Mouse (Mus musculus) forebrain, embryonic 16.5 days (tissue): ENCODE results near the gene Bcl11b. TPM values are rescaled to one million over a fixed set of nuclear protein-coding genes. Genes with fewer than 3 reads are reported as not detected.
A peak's percentile ranks its signal among the peaks of the same experiment; 100 is the strongest.

ENCODE experiments used
- ATAC-seq: fragments of 200-750 bp; cut with Nextera tagmentation; 2 replicates; pipeline ENCODE4 v1.8.0; 2017; ENCODE audit warnings: mild to moderate bottlenecking, moderate library complexity
- H3K27ac ChIP-seq: fragments of 300-500 bp; sonication (generic); 2 replicates; pipeline ENCODE4 v1.5.1; 2014; ENCODE audit warnings: low read length, control low read depth
- H3K27me3 ChIP-seq: fragments of 300-500 bp; sonication (generic); replicated peaks from 2 replicates; pipeline ENCODE4 v1.6.1; 2014; ENCODE audit warnings: low read length; ENCODE audit not compliant: control insufficient read depth, insufficient read depth
- H3K36me3 ChIP-seq: fragments of 300-500 bp; sonication (generic); 2 replicates; pipeline ENCODE4 v1.6.1; 2014; ENCODE audit not compliant: control insufficient read depth, insufficient read depth
- H3K4me1 ChIP-seq: fragments of 300-500 bp; sonication (generic); replicated peaks from 2 replicates; pipeline ENCODE4 v1.6.1; 2014; ENCODE audit warnings: low read length; ENCODE audit not compliant: control insufficient read depth, insufficient read depth
- H3K4me2 ChIP-seq: fragments of 300-500 bp; sonication (generic); 2 replicates; pipeline ENCODE4 v1.6.1; 2014; ENCODE audit warnings: mild to moderate bottlenecking, low read length, control low read depth
- H3K4me3 ChIP-seq: fragments of 300-500 bp; sonication (generic); replicated peaks from 2 replicates; pipeline ENCODE4 v1.5.1; 2014; ENCODE audit warnings: mild to moderate bottlenecking, low read length, control low read depth
- H3K9ac ChIP-seq: fragments of 300-500 bp; sonication (generic); replicated peaks from 2 replicates; pipeline ENCODE4 v1.6.1; 2014; ENCODE audit warnings: low read depth, low read length, control low read depth
- H3K9me3 ChIP-seq: fragments of 300-500 bp; sonication (generic); 2 replicates; pipeline ENCODE4 v1.6.1; 2016; ENCODE audit warnings: low read length; ENCODE audit not compliant: control insufficient read depth
- WGBS: fragments of 180-500 bp; shearing (Covaris S2); extraction: QIAGEN DNeasy Blood & Tissue Kit; methylation state at CpG from one replicate; pipeline ENCODE4 v1.1.7; 2014; 5-methylcytosine and 5-hydroxymethylcytosine counted together
- polyA plus RNA-seq: library from polyadenylated mRNA; unstranded; fragments of >200 nt; fragmentation: Nextera tagmentation; extraction: Ambion mirVana; gene quantifications from 2 replicates; pipeline ENCODE4 v1.2.1, GENCODE M21; 2015

The Bcl11b gene
- polyA plus RNA-seq, 1 experiment from 2014 or later = 81.4 TPM

DNA sequence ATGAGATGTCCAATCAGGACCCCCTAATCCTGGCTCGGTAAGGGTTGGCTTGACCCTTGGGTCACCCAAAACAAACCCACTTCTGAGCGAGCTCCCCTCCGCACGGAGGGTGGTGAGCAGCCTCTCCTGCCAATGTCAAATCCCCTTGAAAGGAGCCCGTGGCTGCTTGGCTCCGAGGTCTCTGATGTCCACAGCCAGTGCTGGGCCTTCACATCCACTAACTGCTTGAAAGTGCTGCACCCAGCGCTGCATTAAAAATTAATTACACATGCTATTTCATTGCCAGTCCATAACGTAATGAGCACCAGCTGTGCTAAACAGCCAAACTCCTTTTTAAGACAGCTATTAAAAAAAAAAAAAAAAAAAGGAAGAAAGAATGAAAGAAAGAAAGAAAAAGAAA is 43.5 kb downstream of the Bcl11b start:
- Histone ChIP-seq H3K4me1 (peaks cover 68% of the 10 kb centered on the region), H3K9me3 (no peaks in the 10 kb centered on the region), H3K9ac (no peak overlapping the region), H3K36me3 (no peaks in the 10 kb centered on the region), H3K4me3 (no peak overlapping the region), H3K27ac (no peak overlapping the region; the same call in 1 of the 2 replicates), H3K4me2 (no peak overlapping the region), H3K27me3 (no peaks in the 10 kb centered on the region)
- no peak for ATAC-seq
- 26% methylated on average over 8 of the region's 8 CpGs for WGBS

- Histone ChIP-seq H3K4me2 (peak overlapping the region; percentile 58), H3K4me3 (no peak overlapping the region), H3K27ac (peak overlapping the region; percentile 69), H3K9ac (no peak overlapping the region), H3K27me3 (no peaks in the 10 kb centered on the region), H3K4me1 (peaks cover 67% of the 10 kb centered on the region), H3K9me3 (no peaks in the 10 kb centered on the region), H3K36me3 (no peaks in the 10 kb centered on the region)
- no peak for ATAC-seq
- 69% methylated on average over 16 of the region's 16 CpGs for WGBS
Observed at GRCm38 (mm10) chr12:107953044-107953684, 50.2 kb downstream of the Bcl11b start.

DNA sequence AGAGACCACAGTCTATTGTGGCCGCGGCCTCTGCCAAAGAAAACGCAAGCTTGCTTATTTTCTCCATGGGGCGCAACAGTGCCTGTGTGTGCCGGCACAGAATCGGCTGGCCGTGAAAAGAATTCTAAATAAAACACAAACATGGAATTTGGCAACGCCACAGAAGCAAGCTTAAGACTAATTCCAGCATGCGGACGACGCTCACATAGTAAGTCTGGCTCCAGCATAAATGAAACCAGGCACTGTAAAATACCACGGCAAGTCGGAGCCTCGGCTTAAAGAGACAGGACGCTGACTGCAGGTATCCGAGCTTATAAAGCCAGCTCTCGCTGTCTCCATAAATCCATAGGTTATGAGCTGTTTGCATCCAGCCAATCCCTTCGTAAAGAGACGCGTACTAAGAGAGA is 51.1 kb downstream of the Bcl11b start:
- Histone ChIP-seq H3K36me3 (no peaks in the 10 kb centered on the region), H3K9ac (peak overlapping the region; percentile 36), H3K9me3 (no peaks in the 10 kb centered on the region), H3K4me2 (peak overlapping the region; percentile 58), H3K4me3 (peak overlapping the region; percentile 29), H3K4me1 (peaks cover 75% of the 10 kb centered on the region), H3K27ac (peak overlapping the region; percentile 69), H3K27me3 (no peaks in the 10 kb centered on the region)
- WGBS = 6% methylated on average over 20 of the region's 20 CpGs
- peak; percentile 56 for ATAC-seq

DNA sequence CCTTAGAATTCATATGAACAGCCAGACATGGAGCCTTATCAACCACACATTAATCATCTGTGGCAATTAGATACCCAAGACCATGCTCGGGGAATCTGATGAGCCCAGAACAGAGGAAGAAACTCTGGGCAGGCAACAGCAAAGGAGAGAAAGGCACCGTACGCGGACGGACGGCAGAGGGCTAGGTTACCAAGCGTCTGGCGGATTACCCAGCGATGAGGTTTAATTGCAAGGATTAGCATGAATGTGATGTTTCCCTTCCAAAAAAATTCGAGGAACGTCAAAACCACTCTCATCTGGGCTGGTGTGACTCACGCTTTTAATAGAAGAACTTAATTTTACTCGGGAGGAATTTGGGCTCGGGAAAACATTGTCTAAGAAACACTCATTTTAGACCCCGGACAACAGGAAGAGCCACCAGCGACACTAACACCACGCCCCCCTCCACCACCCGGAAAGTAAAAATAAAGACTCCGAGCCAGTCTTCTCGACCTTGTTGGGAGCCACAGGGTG is 52.7 kb downstream of the Bcl11b start:
- H3K27ac ChIP-seq = no peak overlapping the region
- H3K9ac ChIP-seq = no peak overlapping the region; the same call in 1 of the 2 replicates
- H3K27me3 ChIP-seq = no peaks in the 10 kb centered on the region
- peak overlapping the region; percentile 58 for H3K4me2 ChIP-seq
- peaks cover 78% of the 10 kb centered on the region for H3K4me1 ChIP-seq
- H3K4me3 ChIP-seq = no peak overlapping the region
- WGBS = 35% methylated on average over 20 of the region's 20 CpGs
- no peak for ATAC-seq
- H3K36me3 ChIP-seq = no peaks in the 10 kb centered on the region
- no peaks in the 10 kb centered on the region for H3K9me3 ChIP-seq

GRCm38 (mm10) chr12:107949416-107949815 is 54.0 kb downstream of the Bcl11b start:
- Histone ChIP-seq H3K4me1 (peaks cover 70% of the 10 kb centered on the region), H3K9me3 (no peaks in the 10 kb centered on the region), H3K36me3 (no peaks in the 10 kb centered on the region), H3K4me2 (no peak overlapping the region), H3K4me3 (no peak overlapping the region), H3K9ac (no peak overlapping the region), H3K27me3 (no peaks in the 10 kb centered on the region), H3K27ac (no peak overlapping the region)
- ATAC-seq = no peak
- 68% methylated on average over 10 of the region's 10 CpGs for WGBS

GRCm38 (mm10) chr12:107942100-107942499 is 61.3 kb downstream of the Bcl11b start:
- no peak overlapping the region for H3K9ac ChIP-seq
- no peaks in the 10 kb centered on the region for H3K27me3 ChIP-seq
- H3K4me3 ChIP-seq = no peak overlapping the region
- ATAC-seq = no peak
- H3K27ac ChIP-seq = no peak overlapping the region
- no peak overlapping the region for H3K4me2 ChIP-seq
- peaks cover 21% of the 10 kb centered on the region for H3K4me1 ChIP-seq
- 78% methylated on average over 7 of the region's 7 CpGs for WGBS
- H3K9me3 ChIP-seq = no peaks in the 10 kb centered on the region
- no peaks in the 10 kb centered on the region for H3K36me3 ChIP-seq

DNA sequence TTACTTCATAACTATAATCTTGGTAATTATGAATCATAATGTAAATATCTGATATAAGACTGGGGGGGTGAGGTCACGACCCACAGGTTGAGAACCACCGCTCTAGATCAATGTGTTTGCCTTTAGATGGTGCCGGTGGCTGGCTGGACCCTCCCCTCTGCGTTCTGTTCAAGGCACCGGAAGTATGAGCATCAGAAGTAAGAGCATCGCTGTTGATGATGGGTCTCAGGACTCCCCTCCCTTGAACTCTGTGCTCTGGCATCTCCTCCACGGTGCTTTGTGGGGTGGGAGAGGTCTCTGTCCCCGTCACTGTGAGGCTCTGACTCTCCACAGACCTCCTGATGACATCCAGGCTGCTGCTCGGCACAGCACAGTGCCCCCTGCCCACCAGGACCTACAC is 62.6 kb downstream of the Bcl11b start:
- no peak overlapping the region for H3K4me2 ChIP-seq
- peaks cover 30% of the 10 kb centered on the region for H3K4me1 ChIP-seq
- no peak overlapping the region for H3K4me3 ChIP-seq
- WGBS = 85% methylated on average over 9 of the region's 9 CpGs
- no peaks in the 10 kb centered on the region for H3K9me3 ChIP-seq
- no peaks in the 10 kb centered on the region for H3K27me3 ChIP-seq
- H3K36me3 ChIP-seq = no peaks in the 10 kb centered on the region
- H3K9ac ChIP-seq = no peak overlapping the region
- ATAC-seq = no peak
- no peak overlapping the region for H3K27ac ChIP-seq

DNA sequence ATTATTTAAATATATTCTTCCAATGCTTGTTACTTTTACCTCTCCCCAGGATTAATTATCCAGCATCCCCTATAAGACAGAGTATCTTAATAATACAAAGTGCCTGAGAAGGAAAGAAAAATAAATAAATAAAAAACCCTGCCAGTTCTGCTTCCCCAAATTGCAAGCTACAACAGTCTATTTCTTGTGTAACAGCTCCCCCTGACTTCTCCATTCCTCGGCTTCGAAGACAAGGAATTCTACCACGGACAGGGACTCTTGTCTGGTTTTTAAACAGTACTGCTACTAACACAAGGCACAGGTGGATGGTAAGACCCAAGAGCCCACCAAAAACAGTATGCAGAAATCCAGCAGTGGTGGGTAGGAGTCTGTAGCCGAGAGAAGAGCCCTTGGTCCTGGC is 64.2 kb downstream of the Bcl11b start:
- 64% methylated on average over 4 of the region's 4 CpGs for WGBS

GRCm38 (mm10) chr12:107936972-107937371 is 66.4 kb downstream of the Bcl11b start:
- WGBS = 84% methylated on average over 5 of the region's 5 CpGs
- Histone ChIP-seq H3K4me3 (no peak overlapping the region), H3K4me1 (peaks cover 68% of the 10 kb centered on the region), H3K27me3 (no peaks in the 10 kb centered on the region), H3K36me3 (no peaks in the 10 kb centered on the region), H3K9me3 (no peaks in the 10 kb centered on the region), H3K9ac (no peak overlapping the region), H3K4me2 (no peak overlapping the region), H3K27ac (no peak overlapping the region)
- ATAC-seq = no peak

More for the DNA sequence above, 64.2 kb downstream of the Bcl11b start:
- no peak for ATAC-seq
- H3K27me3 ChIP-seq = no peaks in the 10 kb centered on the region
- H3K4me2 ChIP-seq = no peak overlapping the region
- H3K36me3 ChIP-seq = no peaks in the 10 kb centered on the region
- H3K9ac ChIP-seq = no peak overlapping the region
- no peak overlapping the region for H3K4me3 ChIP-seq
- no peaks in the 10 kb centered on the region for H3K9me3 ChIP-seq
- H3K4me1 ChIP-seq = peaks cover 46% of the 10 kb centered on the region
- no peak overlapping the region for H3K27ac ChIP-seq
